Mouse (Mus musculus) brown adipose tissue, adult 24 weeks (tissue): ENCODE data around the gene Hs2st1. TPM values are rescaled to one million over a fixed set of nuclear protein-coding genes. Genes with fewer than 3 reads are reported as not detected.

Experiments
- H3K27ac ChIP-seq: fragments of 200-500 bp; replicated peaks from 2 replicates; pipeline ENCODE4 v1.5.1; 2012; ENCODE audit warnings: low read depth, mild to moderate bottlenecking, low read length
- H3K4me1 ChIP-seq: fragments of 200-500 bp; 2 replicates; pipeline ENCODE4 v1.6.1; 2012; ENCODE audit warnings: low read length, mixed read lengths; ENCODE audit not compliant: control insufficient read depth, insufficient read depth, insufficient read length
- H3K4me3 ChIP-seq: fragments of 200-500 bp; 2 replicates; pipeline ENCODE4 v1.5.1; 2012; ENCODE audit warnings: low read depth, mild to moderate bottlenecking, low read length, moderate library complexity; ENCODE audit not compliant: insufficient read depth
- polyA plus RNA-seq: library from polyadenylated mRNA; stranded (reverse); fragments of >200 nt; gene quantifications from 2 replicates; pipeline ENCODE4 v1.2.4, GENCODE M21; 2012; ENCODE audit not compliant: missing spikeins, insufficient read depth, insufficient read length

Hs2st1 gene
- polyA plus RNA-seq, 1 experiment, result 7.7 TPM

DNA sequence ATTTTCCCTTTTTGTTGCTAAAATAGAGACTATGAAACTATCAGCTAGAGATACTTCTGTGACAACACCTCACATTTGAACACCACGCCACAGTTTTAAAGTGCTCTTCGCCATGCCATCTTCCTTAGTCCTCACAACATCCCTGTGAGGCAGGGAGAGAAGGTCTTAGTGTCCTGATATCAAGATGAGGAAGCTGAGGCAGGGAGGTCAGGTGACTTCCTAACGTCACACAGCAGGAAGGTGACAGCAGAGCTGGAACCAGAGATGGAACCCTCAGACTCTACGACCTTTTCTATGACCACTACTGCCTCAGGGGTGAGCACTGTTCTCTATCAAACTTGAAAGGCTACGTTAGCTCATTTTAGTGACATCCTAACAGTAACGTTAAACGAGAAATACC is 136.9 kb downstream of the Hs2st1 start:
- H3K27ac ChIP-seq, result no peak overlapping the region
- H3K4me1 ChIP-seq, result no peaks in the 10 kb centered on the region
- no peak overlapping the region for H3K4me3 ChIP-seq

DNA sequence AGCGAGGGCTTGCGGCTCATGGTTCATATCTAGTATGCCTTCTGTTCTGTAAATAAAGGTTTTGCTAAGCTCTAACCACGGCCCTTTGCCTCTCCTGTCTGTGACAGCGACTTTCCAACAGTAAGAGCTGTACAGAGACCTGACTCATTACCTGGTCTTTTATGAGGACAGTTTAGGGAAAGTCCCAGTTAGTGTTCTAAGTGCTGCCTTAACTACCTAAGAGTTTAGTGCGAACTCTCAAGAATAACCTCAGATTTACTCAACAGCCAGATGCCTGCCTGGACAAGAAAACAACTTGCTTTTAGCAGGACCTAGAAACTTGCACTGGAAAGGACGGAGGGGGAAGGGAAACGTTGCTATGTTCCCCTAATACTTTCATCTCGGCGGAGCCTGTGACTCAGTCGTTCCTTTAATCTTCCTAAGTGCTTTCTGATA is 137.8 kb downstream of the Hs2st1 start:
- Histone ChIP-seq H3K4me3 (no peak overlapping the region), H3K4me1 (no peaks in the 10 kb centered on the region), H3K27ac (no peak overlapping the region)

DNA sequence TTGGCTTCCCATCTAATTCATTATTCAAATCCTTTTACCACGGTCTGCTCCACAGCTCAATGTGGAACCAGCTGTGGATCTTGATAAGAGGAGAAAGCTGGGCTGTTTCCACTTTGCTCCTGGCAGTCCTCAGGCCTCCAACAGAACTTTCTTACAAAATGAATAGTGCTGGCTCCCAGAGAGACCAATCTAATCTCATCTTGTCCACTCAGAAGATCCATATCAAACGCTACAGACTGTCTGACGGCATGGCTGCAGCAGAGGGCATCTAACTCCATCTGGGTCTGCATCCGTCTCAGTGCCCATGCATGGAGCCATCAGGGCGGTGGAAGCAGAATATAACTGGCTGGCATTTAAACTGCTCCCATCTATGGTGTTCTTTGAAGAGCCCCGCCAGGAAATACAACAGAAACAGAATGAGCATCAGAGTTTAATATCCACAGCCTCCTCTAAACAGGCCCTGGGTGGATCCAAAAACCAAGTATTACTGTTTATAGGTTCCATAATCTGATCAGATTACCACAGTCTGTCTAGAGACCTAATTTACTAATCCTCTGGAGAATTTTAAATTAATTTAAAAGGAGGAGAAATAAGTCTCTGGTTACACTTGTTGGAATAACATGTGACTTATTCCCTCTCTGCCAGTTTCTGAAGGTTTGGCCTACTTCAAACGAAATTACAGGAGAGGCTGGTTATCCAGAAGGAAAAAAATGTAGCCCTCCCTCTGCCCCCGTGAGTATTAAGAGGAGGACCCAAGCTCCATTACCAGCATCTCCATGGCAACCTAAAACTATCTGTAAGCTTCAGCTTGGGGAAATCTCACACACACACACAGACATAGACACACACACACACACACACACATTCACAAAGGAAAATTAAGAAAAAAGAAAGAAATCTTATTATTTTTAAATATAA is 141.2 kb downstream of the Hs2st1 start:
- Histone ChIP-seq H3K4me3 (no peak overlapping the region), H3K4me1 (no peaks in the 10 kb centered on the region), H3K27ac (no peak overlapping the region)

DNA sequence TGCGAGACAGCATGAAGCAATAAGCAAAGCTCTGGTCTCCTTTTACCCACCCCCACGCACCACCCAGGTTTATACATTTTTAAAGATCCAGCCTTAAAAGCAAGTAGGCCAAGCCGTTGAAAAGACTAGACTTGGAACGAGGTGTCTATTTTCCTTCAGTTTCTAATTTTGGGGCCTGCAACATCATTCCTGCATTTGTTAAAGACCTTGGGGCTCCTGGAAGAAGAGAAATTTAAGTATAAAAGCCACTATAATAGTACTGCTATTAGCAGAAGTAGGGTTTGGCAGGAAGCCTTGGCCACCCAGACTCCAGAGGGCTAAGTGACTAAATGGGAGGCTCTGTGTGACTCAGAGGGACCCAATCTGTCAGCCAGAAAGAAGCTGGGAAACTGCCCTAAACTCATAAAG is 144.9 kb downstream of the Hs2st1 start:
- Histone ChIP-seq H3K4me3 (no peak overlapping the region), H3K4me1 (no peaks in the 10 kb centered on the region), H3K27ac (no peak overlapping the region)

DNA sequence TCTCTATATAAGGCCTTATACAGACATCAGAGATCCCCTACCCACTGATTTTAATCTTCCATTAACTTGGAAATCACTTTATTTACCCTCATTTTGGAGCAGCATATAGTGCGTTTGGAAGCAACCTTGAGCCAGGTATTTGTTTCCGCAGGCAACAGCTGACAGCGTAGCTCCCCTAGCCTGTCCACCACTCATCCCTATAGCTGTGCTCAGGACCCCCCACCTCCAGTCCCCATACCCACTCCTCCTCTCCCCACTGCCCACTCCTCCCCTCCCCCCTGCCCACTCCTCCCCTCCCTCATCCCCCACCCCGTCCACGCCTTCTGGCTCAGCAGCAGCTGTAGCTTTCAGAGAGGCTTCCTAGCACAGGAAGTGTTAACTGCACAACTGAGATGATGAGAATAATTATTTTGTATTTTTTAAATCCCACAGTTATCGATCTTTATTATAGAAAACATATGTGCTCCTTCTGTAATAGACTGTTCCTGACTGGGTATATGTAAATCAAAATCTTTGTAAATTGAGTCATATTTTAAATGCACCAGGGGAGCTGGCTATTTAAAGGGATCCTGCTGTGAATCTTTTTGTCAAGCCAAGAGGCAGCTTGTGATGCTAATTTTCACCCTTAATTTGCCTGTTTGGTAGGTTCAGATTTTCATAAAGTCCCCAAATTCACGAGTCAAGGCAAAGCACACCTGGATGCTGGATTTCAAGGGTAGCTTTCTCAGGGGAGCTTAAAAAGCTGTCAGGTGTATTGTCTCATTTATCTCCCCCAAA is 148.4 kb downstream of the Hs2st1 start:
- Histone ChIP-seq H3K27ac (no peak overlapping the region), H3K4me3 (no peak overlapping the region), H3K4me1 (no peaks in the 10 kb centered on the region)

DNA sequence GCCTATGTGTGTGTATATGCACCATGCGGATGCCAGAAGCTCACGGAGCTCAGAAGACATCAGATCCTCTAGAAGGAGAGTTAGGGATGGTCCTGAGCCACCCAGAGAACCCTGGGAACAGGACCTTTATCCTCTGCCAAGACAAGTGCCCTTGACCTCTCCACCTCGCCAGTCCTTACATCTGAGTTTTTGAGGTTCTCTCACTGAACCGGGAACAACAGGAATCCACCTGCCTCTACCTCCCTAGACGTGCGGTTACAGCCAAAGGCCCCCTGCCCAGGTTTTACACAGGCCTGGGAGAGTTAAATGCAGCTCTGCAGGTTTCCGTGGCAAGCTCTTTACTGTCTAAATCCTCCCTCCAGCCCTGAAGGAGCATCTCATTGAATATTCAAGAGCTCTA is 156.2 kb downstream of the Hs2st1 start:
- H3K27ac ChIP-seq, result no peak overlapping the region
- H3K4me1 ChIP-seq, result no peaks in the 10 kb centered on the region
- no peak overlapping the region for H3K4me3 ChIP-seq

DNA sequence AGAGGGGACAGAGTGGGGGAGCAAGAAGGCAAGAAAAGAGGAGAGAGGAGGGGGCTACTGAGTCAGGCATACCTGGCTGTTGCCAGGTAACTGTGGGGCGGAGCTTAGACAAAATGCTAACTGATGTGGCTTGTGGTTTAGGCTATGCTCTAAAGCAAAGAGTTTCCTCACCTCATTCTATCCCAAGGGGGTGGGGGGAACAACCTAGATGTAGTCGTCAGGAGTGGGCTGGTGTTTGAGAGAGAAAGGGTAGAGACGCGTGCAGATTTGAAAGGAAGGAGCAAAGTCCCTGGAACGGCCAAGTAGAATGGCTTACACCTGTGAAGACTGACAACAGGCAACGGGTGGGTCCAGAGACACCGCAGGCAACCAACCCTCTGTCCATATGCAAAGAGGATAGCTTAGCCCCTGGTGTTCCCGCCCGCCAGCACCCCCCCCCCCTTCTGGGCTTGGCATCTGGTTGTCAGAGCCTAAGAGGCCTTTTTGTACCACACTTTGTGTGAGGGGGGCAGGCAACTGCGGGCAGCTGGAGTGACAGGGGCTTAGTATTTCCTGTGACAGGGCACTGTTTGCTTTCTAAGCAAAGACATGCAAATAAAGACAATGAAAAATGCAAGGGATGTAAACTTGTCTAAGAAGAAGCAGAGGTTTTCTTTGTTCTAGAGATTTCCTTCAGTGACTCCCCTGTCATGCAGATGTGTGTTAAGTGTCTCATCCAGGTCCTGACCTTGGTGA is 157.3 kb downstream of the Hs2st1 start:
- Histone ChIP-seq H3K27ac (no peak overlapping the region), H3K4me3 (no peak overlapping the region), H3K4me1 (no peaks in the 10 kb centered on the region)

DNA sequence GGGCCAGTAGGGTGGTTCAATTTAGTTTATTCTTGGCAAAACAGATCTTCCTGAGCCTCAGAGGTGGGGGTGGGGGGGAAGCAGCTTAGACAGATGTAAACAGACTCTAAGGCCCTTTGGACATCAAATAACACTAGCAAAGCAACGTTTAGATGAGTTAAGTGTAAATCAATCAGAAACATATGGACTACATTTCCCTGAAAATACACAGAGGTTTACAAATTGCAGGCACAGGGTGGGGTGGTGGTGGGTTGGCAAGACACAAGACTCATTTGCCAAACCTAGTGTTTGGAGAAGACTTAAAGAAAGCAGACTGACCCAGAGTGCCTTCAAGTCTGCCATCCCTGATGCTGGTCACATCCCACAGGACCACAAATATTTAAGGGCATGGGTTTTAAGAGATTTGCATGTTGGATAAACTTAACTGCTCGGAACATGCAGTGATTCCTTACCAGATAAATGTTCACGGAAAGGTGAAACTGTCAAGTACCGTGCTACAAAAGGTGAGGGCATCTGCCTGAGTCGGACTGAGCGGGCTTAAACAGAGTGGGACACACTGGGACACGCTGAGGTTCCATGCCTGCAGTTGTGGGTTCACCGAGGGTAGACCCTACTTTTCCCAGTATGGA is 158.2 kb downstream of the Hs2st1 start:
- H3K4me3 ChIP-seq, result no peak overlapping the region
- no peak overlapping the region for H3K27ac ChIP-seq
- H3K4me1 ChIP-seq, result no peaks in the 10 kb centered on the region

DNA sequence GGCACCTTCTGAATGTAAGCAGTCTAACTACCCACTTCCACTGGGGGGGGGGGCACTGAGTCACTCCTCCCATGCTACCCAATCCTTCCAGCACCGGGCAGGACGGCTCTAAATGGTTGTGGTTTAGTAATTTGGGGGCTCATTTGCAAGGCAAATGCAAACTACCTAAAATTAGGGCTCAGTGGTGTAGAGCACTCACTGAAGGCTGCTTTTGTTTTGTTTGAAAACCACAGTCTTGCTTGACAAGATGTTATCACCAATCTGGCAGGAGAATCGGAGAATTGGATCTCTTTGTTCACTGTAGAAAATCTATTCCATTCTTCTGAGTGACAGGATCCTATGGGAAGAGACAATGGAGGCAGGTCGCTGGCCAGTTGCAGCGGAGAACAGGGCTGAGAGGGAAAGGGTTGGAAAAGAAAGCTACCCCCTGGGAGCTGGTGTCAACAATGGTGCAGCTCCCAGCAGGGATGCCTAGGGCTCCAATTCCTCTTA is 158.9 kb downstream of the Hs2st1 start:
- no peak overlapping the region for H3K27ac ChIP-seq
- no peaks in the 10 kb centered on the region for H3K4me1 ChIP-seq
- H3K4me3 ChIP-seq, result no peak overlapping the region

DNA sequence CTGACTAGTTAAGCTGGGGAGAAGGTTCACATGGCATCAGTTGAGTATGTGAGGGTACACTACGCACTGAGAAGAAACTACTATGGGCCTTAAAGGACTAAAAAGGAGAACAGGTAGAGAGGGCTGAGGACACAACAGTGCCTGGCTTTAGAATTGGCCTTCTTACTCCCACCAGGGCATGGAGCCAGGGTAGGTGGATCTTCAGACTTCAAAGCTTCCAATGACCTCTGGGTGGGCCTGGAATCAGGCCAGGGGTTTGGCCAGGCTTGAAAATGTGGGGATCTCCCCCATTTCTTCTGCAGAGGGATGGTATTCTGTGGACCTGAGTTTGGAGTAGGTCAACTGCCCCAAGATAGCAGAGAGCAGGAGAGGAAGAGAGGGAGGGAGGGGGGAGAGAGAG is 161.0 kb downstream of the Hs2st1 start:
- Histone ChIP-seq H3K4me3 (no peak overlapping the region), H3K27ac (no peak overlapping the region)

DNA sequence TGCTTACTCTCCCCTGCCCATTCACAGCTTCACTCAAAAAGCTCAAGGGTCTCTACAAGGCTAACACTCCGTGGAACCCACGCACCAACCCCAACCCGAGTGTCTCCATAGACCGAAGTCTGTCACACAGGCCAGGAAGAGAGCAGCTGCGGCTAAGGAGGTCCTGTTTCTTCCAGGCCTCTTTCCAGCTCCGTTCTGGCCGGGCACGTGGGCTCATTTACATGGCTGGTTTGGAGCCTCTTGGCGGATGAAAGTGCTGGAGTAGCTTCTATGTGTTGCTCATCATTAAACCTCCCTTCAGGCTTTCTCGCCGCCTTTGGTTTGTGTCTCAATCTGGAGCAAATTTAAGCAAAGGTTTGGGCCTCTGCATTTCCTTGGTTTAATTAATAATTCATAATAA is 164.7 kb downstream of the Hs2st1 start:
- H3K4me1 ChIP-seq, result no peaks in the 10 kb centered on the region
- H3K4me3 ChIP-seq, result no peak overlapping the region

More for the DNA sequence above, 161.0 kb downstream of the Hs2st1 start:
- H3K4me1 ChIP-seq, result no peaks in the 10 kb centered on the region

DNA sequence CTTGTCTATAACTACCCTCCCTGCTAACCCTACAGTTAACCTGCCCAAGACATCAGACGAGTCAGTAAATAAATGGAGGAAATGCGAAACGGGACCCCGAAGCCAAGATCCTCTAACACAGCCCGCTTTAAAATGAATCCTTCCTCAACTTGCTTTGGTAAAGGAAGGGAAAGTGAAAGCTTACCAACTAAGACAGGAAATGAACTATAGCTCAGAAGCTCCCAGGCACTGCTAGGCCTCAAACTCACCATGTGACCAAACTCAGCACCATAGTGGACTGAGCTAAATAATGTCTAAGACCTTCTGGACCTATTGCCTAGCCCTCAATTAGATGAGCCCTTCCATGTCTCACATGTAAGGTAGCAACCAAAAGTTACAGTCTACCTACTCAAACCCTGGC is 168.7 kb downstream of the Hs2st1 start:
- H3K27ac ChIP-seq, result no peak overlapping the region
- no peak overlapping the region for H3K4me3 ChIP-seq
- H3K4me1 ChIP-seq, result no peaks in the 10 kb centered on the region

More for the DNA sequence above, 164.7 kb downstream of the Hs2st1 start:
- H3K27ac ChIP-seq, result no peak overlapping the region

DNA sequence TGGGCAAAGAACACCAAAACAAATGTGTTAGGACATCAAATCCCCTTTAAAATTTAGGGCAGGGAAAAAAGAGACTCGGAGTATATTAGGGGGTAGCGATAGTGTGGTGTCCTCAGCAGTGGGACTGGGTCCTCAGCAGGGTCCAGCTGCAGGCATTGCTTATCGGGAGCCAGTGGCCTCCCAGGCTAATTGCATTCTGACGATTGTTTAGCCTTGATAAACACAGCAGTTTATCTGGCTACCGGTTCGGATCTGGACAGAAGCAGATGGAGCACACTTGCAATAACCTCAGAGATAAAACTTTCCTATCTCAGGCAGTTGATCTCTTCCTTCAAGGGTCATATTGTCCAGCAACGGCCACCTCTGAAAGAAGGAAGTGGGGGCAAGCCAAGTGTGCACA is 169.1 kb downstream of the Hs2st1 start:
- Histone ChIP-seq H3K4me1 (no peaks in the 10 kb centered on the region), H3K4me3 (no peak overlapping the region), H3K27ac (no peak overlapping the region)

DNA sequence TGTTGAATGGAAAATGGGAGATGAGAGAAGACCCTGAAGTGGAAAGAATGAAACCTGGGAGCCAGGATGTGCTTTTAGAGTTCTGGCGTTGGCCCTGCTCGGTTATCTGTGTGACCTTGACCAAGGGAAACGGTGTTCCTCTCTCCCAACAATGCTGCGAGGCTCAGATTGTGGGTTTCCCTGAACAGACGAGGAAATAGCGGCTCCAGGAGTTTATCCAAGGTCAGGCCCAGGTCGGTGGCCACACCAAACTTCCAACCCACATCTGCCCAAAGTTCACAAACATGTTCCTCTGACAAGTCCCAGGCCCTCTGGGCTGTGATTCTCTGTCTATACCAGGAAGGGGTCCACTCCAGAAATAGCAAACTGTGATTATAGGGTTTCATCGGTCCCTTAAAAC is 169.6 kb downstream of the Hs2st1 start:
- H3K4me1 ChIP-seq, result no peaks in the 10 kb centered on the region
- H3K4me3 ChIP-seq, result no peak overlapping the region
- H3K27ac ChIP-seq, result no peak overlapping the region
